Mouse (Mus musculus) testis, adult 2 months (tissue): ENCODE results near the gene Il1rap.

ENCODE experiments used
- CTCF ChIP-seq: fragments of 200-500 bp; IDR thresholded peaks from 2 replicates; pipeline ENCODE4 v1.5.1; 2012; ENCODE audit warnings: low read depth, mild to moderate bottlenecking, inconsistent platforms, low read length, moderate library complexity; ENCODE audit not compliant: control insufficient read depth, insufficient read depth, insufficient replicate concordance
- POLR2A ChIP-seq: fragments of 200-500 bp; IDR thresholded peaks from 2 replicates; pipeline ENCODE4 v1.6.1; 2012; ENCODE audit warnings: low read depth, mild to moderate bottlenecking, inconsistent platforms, low read length, moderate library complexity; ENCODE audit not compliant: control insufficient read depth

DNA sequence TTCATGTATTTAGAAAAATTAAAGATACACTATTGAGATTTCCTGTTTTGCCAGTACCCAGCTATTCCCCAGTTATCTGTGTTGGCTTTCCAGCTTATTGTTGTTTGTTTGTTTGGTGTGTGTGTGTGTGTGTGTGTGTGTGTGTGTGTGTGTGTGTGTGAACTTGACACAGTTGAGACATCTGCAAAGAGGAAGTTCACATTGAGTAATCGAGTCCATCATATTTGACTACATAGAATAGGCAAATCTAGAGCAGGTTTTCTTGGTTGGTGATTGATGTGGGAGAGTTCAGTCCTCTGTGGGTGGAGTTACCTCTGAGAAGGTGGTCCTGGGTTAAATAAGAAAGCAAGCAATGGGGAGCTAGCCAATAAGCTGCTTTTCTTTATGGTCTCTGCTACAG, 22.7 kb upstream of the Il1rap start:
- no peak for TF ChIP-seq CTCF
- no peak for TF ChIP-seq POLR2A
